Mouse (Mus musculus): ENCODE data around the gene Atp11b. TPM values are rescaled to one million over a fixed set of nuclear protein-coding genes. Genes with fewer than 3 reads are reported as not detected.

The Atp11b gene
- polyA plus RNA-seq, 1 experiment from 2014 or later: 24.1 TPM

DNA sequence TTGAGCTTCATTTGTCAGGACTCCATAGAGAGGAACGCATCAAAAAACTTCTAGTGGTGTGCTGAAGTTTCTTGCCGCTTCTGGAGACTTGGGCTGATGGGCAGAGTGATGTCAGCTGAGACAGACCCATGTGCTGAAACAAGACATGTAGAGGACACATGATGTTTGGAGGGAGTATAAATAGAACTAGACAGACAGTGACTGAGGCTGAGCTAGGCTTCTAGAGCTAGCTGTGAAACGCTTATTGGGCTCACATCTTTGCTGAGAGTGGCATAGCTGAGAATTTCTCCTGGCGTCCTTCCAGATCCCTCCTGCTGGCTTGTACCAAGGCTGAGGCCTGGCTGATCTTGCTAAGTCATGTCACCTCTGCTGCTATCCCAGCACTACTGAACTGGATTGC lies 19.4 kb upstream of the Atp11b start:
- no peak overlapping the region for H3K4me3 ChIP-seq
- DNase-seq (ENCODE audit: extremely low spot score, low spot score): no peak
- H3K27ac ChIP-seq: no peak overlapping the region
- H3K4me1 ChIP-seq: no peaks in the 10 kb centered on the region
- peaks cover 8% of the 10 kb centered on the region for H3K9me3 ChIP-seq
- WGBS: 85% methylated on average over 4 of the region's 4 CpGs
- no peaks in the 10 kb centered on the region for H3K36me3 ChIP-seq (replicated peaks)
- H3K27me3 ChIP-seq (ENCODE audit: poor library complexity, severe bottlenecking): no peaks in the 10 kb centered on the region

DNA sequence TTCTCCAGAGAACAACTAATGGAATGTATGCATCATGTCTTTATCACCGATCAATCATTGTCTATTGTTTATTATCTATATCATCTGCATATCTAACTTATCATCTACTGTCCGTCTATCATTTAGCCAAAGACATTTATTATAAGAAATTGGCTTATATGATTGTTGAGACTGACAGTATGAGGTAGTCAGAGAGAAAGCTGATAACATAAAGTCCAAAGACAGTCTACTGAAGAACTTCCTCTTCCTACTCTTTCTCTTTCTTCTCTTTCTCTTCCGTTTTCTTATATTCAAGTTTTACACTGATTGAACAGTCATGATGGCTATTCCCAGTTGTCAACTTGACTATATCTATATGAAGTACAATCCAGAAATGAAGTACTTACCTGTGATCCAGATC lies 15.8 kb upstream of the Atp11b start:
- Histone ChIP-seq H3K27ac (no peak overlapping the region), H3K27me3 (ENCODE audit: poor library complexity, severe bottlenecking) (no peaks in the 10 kb centered on the region), H3K9me3 (peaks cover 5% of the 10 kb centered on the region; the same call in 1 of the 2 replicates), H3K4me3 (no peak overlapping the region), H3K4me1 (no peaks in the 10 kb centered on the region), H3K36me3 (replicated peaks) (no peaks in the 10 kb centered on the region)
- WGBS: 89% methylated on average over 3 of the region's 3 CpGs
- no peak for DNase-seq (ENCODE audit: extremely low spot score, low spot score)

DNA sequence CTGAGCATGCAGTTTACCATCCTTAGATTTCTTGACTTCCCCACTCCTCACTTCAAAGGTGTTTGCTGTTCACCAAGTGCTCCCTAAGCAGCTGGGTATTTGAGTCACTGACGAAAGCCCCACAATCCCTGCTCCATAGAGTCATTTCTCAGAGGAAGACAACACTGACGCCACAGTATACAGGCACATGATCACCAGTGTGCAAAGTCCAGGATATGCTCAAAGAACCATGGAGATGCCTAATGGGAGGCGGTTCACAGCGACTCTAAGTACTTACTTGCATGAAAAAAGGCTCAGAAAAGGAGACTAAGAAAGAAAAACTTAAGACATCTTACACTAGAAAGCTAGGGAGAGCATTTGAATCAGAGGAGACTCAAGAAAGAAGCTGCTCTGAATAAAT lies 8.9 kb upstream of the Atp11b start:
- Histone ChIP-seq H3K4me1 (0 out of 2 replicates have a peak, but pooled peaks cover 4% of the 10 kb centered on the region), H3K4me3 (no peak overlapping the region), H3K27me3 (ENCODE audit: poor library complexity, severe bottlenecking) (no peaks in the 10 kb centered on the region), H3K9me3 (no peaks in the 10 kb centered on the region), H3K36me3 (replicated peaks) (no peaks in the 10 kb centered on the region), H3K27ac (no peak overlapping the region)
- no peak for DNase-seq (ENCODE audit: extremely low spot score, low spot score)
- WGBS: 57% methylated on average over 4 of the region's 4 CpGs

DNA sequence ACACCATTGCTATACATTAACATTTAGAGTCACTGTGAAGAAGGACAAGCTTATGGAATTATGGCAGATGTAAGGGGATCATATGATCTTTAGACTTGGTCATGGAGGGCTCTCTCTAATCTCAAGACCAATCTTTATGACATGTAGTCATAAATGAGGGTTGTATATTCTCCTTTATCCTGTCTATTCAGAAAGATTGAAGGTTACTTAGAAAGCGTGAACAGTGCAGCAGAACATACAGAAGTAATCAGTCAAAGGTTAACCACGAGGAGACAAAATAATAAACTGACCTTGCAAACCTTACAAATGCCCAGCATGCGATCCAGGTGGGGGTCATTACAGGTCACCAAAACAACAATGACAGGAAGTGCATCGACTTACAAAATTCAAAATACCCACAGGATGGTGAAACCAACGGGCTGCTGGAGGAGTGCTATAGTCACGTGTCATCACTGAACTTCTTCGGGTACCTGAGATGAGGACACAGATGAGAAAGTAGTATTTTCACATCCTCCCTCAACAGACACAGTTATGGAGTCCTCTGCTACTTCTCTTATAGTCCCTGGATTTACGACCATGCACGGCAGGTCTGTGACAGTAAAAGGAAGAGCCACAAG lies 7.0 kb upstream of the Atp11b start:
- 0 out of 2 replicates have a peak, but pooled peaks cover 4% of the 10 kb centered on the region for H3K4me1 ChIP-seq
- no peaks in the 10 kb centered on the region for H3K27me3 ChIP-seq (ENCODE audit: poor library complexity, severe bottlenecking)
- H3K9me3 ChIP-seq: no peaks in the 10 kb centered on the region
- H3K4me3 ChIP-seq: no peak overlapping the region
- 76% methylated on average over 9 of the region's 9 CpGs for WGBS
- DNase-seq (ENCODE audit: extremely low spot score, low spot score): no peak
- no peak overlapping the region for H3K27ac ChIP-seq
- no peaks in the 10 kb centered on the region for H3K36me3 ChIP-seq (replicated peaks)

DNA sequence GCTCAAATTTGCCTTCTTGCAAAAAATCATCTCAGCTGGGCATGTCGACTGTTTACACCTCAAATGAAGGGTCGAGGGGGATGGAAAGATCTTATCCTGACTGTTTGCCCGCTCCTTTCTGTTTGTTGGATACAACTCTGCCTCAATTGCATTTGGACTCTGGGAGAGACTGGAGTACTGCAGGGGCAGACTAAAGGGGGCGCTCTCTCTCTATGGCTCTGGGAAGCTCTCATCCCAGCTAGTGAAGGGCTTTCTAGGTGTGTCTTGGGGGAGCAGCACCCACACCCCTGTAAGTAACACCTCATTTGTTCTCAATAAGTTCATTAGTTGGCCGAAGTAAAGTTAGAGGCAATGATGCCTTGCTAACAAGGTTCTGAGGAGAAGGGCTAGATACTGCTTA lies 3.6 kb upstream of the Atp11b start:
- Histone ChIP-seq H3K27me3 (ENCODE audit: poor library complexity, severe bottlenecking) (no peaks in the 10 kb centered on the region), H3K4me3 (no peak overlapping the region), H3K4me1 (peaks cover 14% of the 10 kb centered on the region), H3K36me3 (replicated peaks) (no peaks in the 10 kb centered on the region), H3K27ac (no peak overlapping the region), H3K9me3 (no peaks in the 10 kb centered on the region)
- DNase-seq (ENCODE audit: extremely low spot score, low spot score): no peak
- WGBS: 60% methylated on average over 5 of the region's 5 CpGs

DNA sequence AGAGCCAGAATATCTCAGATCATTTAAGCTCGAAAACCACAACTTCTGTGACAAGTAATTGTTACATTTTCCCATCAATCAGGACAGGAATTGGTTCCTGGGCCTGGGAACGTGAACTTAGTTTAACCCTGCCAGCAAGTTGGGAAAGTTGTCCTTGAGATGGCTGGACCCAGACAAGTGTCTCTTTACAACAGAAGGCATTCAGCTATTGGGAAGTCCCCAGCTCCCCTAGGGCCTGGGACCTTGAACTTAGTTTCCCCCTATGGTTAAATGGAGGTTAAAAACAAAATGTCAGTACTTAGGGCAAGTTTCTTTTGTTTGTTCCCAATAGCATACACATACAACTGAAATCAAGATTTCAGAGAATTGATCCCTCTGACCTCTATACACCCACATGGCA lies 2.2 kb upstream of the Atp11b start:
- Histone ChIP-seq H3K27me3 (ENCODE audit: poor library complexity, severe bottlenecking) (no peaks in the 10 kb centered on the region), H3K9me3 (no peaks in the 10 kb centered on the region), H3K36me3 (replicated peaks) (no peaks in the 10 kb centered on the region), H3K4me3 (no peak overlapping the region), H3K4me1 (peaks cover 18% of the 10 kb centered on the region), H3K27ac (no peak overlapping the region)
- DNase-seq (ENCODE audit: extremely low spot score, low spot score): no peak
- 60% methylated on average over 2 of the region's 2 CpGs for WGBS

DNA sequence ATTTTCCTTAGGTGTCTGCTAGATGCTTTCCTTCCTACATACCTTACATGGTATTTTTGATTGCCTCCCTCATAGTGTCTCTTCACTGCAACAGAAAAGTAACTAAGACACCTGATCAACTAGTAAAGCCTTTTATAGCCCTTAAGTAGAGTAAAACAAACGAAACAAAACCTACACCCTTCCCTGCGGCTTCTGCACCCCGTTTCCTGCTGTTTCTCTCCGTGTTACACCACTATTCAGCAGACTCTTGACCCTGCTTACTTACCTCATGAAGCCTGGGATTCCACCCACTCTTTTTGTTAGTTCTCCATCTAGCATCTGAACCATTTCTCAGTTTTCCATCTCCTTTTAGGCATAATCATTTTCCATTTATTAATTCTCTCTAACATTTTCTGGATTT lies 8.8 kb downstream of the Atp11b start:
- WGBS: 75% methylated on average over 4 of the region's 4 CpGs
- H3K36me3 ChIP-seq (replicated peaks): peaks cover 4% of the 10 kb centered on the region; the same call in 1 of the 2 replicates
- no peaks in the 10 kb centered on the region for H3K27me3 ChIP-seq (ENCODE audit: poor library complexity, severe bottlenecking)
- no peaks in the 10 kb centered on the region; the same call in 1 of the 2 replicates for H3K9me3 ChIP-seq
- H3K4me1 ChIP-seq: no peaks in the 10 kb centered on the region
- no peak for DNase-seq (ENCODE audit: extremely low spot score, low spot score)
- no peak overlapping the region for H3K4me3 ChIP-seq
- no peak overlapping the region for H3K27ac ChIP-seq

DNA sequence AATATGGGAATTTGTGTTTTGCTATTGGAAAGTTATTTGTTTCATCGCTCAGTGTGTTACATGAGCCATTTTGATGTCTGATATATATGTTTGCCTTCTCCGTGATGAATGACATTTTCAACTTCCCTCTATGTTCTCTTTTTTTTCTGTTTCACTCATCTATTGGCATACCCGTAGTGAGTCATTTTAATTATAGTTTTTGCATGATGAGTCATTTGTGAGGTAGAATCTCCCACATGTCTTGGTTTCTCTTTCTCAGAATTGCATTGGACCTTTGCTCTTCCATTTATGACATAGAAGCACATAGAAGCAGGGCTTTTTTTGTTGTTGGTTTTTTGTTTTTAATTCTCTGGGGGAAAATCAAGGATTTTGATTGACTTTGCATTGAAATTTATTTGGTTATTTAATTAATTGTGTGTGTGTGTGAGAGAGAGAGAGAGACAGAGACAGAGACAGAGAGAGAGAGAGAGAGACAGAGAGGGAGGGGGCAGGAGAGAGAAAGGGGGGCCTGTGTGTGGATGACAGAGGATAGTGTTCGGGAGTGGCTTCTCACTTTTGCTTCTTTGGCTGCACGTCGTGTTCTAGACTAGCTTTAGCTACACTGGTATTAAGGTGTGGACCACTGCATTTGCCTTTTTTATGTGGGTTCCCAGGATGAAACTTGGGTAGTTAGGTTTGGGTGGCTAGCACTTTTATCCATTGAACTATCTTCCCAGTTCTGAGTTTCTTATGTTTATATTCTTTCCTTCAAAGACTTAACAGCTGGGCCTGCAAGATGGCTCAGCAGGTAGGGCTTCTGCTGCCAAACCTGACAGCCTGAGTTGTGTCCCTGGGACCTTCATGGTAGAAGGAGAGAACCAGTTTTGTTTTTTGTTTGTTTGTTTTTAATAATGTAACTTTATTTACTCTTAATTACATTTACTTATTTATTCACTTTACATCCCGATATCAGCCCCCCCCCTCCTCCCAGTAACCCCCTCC lies 11.0 kb downstream of the Atp11b start:
- no peak for DNase-seq (ENCODE audit: extremely low spot score, low spot score)
- Histone ChIP-seq H3K4me3 (no peak overlapping the region), H3K9me3 (peaks cover 12% of the 10 kb centered on the region; the same call in 1 of the 2 replicates), H3K36me3 (replicated peaks) (peaks cover 10% of the 10 kb centered on the region), H3K4me1 (no peaks in the 10 kb centered on the region), H3K27me3 (ENCODE audit: poor library complexity, severe bottlenecking) (no peaks in the 10 kb centered on the region), H3K27ac (no peak overlapping the region)
- WGBS: 86% methylated on average over 7 of the region's 7 CpGs

DNA sequence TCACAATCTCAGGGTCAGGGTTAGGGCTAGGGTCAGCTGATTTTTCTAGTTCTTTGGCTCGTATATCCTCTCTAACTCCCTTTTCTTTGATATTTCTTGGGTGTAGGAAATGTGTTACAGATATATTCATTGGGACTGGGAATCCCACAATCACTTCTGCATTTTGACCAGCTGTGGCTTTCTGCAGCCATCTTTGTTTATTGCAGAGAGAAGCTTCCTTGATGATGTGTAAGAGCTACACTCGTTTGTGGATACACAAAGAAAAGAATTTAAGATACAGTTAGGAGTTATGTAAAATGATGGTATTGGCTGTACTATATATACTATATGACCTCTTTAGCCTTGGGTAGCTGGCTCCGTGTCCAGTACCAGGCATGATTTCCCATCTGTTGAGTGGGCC lies 25.8 kb downstream of the Atp11b start:
- Histone ChIP-seq H3K27ac (no peak overlapping the region), H3K4me1 (no peaks in the 10 kb centered on the region)
- WGBS: 86% methylated on average over 3 of the region's 3 CpGs

DNA sequence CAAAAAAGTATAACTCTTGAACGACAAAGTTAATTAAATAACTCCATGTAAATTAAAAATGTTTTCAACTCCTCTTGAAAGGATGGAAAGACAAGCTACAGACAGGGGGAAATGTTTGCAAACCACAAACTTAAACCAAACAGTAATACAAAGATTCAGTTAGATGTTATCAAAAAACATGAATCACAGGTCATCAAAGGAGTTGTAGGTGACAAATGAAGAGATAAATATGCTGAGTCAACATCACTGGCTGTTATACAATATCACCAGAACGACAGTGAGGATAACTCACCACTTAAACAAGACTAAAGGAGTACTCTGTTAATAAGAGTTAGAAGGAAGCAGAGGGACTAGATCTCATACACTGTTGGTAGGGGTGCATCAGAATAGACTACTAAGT lies 48.1 kb downstream of the Atp11b start:
- Histone ChIP-seq H3K4me1 (peaks cover 5% of the 10 kb centered on the region; the same call in 1 of the 2 replicates), H3K27me3 (ENCODE audit: poor library complexity, severe bottlenecking) (no peaks in the 10 kb centered on the region), H3K27ac (no peak overlapping the region), H3K4me3 (no peak overlapping the region), H3K9me3 (peaks cover 5% of the 10 kb centered on the region; the same call in 1 of the 2 replicates), H3K36me3 (replicated peaks) (peaks cover 47% of the 10 kb centered on the region)
- WGBS: 96% methylated on average over 2 of the region's 2 CpGs
- no peak for DNase-seq (ENCODE audit: extremely low spot score, low spot score)

More for the DNA sequence above, 25.8 kb downstream of the Atp11b start:
- Histone ChIP-seq H3K9me3 (no peaks in the 10 kb centered on the region), H3K4me3 (no peak overlapping the region), H3K36me3 (replicated peaks) (no peaks in the 10 kb centered on the region), H3K27me3 (ENCODE audit: poor library complexity, severe bottlenecking) (no peaks in the 10 kb centered on the region)
- no peak for DNase-seq (ENCODE audit: extremely low spot score, low spot score)

DNA sequence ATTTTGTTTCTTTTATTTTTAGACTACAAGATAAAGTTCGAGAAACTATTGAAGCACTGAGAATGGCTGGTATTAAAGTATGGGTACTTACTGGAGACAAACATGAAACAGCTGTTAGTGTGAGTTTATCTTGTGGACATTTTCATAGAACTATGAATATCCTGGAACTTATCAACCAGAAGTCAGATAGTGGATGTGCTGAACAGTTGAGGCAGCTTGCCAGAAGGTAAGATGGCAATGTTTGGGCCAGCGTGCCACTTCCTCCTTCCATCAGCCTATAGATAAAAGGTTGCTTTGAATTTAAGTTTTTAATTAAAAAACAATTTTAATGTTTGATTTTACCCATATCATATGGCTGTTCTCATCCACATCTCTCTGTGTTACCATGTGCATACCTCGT lies 66.0 kb downstream of the Atp11b start:
- no peaks in the 10 kb centered on the region for H3K27me3 ChIP-seq (ENCODE audit: poor library complexity, severe bottlenecking)
- no peak overlapping the region for H3K27ac ChIP-seq
- 93% methylated on average over 3 of the region's 3 CpGs for WGBS
- no peak for DNase-seq (ENCODE audit: extremely low spot score, low spot score)
- H3K4me1 ChIP-seq: no peaks in the 10 kb centered on the region
- H3K4me3 ChIP-seq: no peak overlapping the region
- H3K9me3 ChIP-seq: no peaks in the 10 kb centered on the region
- peaks cover 49% of the 10 kb centered on the region for H3K36me3 ChIP-seq (replicated peaks)

DNA sequence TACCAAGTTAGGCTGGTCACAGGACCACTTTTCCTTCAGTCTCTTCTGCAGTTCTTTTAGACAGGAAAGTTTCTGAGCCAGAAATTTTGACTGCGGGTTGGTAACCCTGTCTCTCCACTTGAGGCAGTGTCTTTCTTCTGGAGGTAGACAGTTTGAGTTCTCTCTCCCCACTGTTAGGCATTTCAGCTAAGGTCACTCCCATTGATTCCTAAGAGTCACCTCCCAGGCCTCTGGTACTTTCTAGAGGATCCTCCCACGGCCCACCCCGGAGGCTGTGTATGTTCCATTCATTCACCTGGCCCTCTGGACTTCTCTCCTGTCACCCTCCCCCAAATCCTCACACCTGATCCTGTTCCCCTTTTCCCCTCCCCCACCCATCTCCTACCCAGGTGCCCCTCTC lies 68.1 kb downstream of the Atp11b start:
- Histone ChIP-seq H3K36me3 (replicated peaks) (peaks cover 31% of the 10 kb centered on the region), H3K4me3 (no peak overlapping the region), H3K27me3 (ENCODE audit: poor library complexity, severe bottlenecking) (no peaks in the 10 kb centered on the region), H3K27ac (no peak overlapping the region), H3K9me3 (no peaks in the 10 kb centered on the region), H3K4me1 (no peaks in the 10 kb centered on the region)
- WGBS: 93% methylated on average over 3 of the region's 3 CpGs
- DNase-seq (ENCODE audit: extremely low spot score, low spot score): no peak

DNA sequence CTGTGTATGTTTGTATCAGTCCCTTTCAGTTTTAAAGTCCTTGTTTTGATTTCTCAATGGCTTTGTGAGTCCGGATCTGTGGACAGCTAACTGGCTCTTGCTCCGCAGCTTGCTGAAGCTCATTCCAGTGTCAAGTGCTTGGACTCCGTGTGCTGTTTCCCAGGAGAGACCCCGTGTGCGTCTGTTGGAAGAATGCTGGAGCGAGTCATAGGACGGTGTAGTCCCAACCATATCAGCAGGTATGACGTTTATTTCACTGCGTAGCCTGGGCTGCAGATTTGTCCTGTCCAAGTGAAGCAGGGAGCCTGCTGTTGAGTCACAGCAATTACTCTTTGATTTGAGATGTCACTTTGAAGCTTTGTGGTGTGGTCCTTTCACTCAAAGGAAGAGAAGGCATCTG lies 95.4 kb downstream of the Atp11b start:
- peaks cover 35% of the 10 kb centered on the region for H3K36me3 ChIP-seq (replicated peaks)
- WGBS: 96% methylated on average over 9 of the region's 9 CpGs
- no peaks in the 10 kb centered on the region for H3K9me3 ChIP-seq
- H3K4me1 ChIP-seq: no peaks in the 10 kb centered on the region
- no peaks in the 10 kb centered on the region for H3K27me3 ChIP-seq (ENCODE audit: poor library complexity, severe bottlenecking)
- no peak for DNase-seq (ENCODE audit: extremely low spot score, low spot score)
- H3K27ac ChIP-seq: no peak overlapping the region
- H3K4me3 ChIP-seq: no peak overlapping the region
